Mouse (Mus musculus) left cerebral cortex, adult 2 months (tissue): ENCODE results near the gene Plekho1. TPM values are rescaled to one million over a fixed set of nuclear protein-coding genes. Genes with fewer than 3 reads are reported as not detected.
"Not testable (repeated sequence)": the region's sequence is repeated elsewhere in the genome, so short reads cannot be mapped to it uniquely, and the experiment has no call there.

Experiments used
- DNase-seq, 2 experiments: peaks; one replicate each; pipeline ENCODE4 v3.0.0; 2021 to 2022; ENCODE audit warnings: low spot score in 2 of 2, mixed read lengths in 1 of 2; ENCODE audit errors: extremely low spot score in 1 of 2
- H3K27ac ChIP-seq: fragments of 200-600 bp; 2 replicates; pipeline ENCODE4 v1.8.1; 2022
- H3K4me3 ChIP-seq: fragments of 200-600 bp; 2 replicates; pipeline ENCODE4 v1.8.1; 2022
- CTCF ChIP-seq: fragments of 200-600 bp; IDR thresholded peaks from 2 replicates; pipeline ENCODE4 v1.8.1; 2022; ENCODE audit warnings: antibody characterized with exemption, mild to moderate bottlenecking, moderate library complexity
- intact Hi-C: fragments of 180-260 bp; cut with DNase I; formaldehyde crosslinking; loops from one replicate; pipeline ENCODE4 v1.15.1; 2025
- long read RNA-seq, 2 experiments: library from polyadenylated mRNA; stranded (forward); transcript quantifications; one replicate each; pipeline ENCODE4 v2.0.0; 2021; ENCODE audit warnings: borderline mapping rate in 2 of 2
- total RNA-seq, 2 experiments: library from RNA; stranded (reverse); gene quantifications; 2 replicates each; pipeline ENCODE4 v1.2.3; 2021

Gene Plekho1
- 10 to 100 TPM; 73.5 to 86.9 TPM for total RNA-seq
- long read RNA-seq, experiment 1, transcript Plekho1-201 (6 exons, 1,931 nt): major isoform, 20 of 27 reads
- long read RNA-seq, experiment 1, partial matches to known transcripts: 1 of 27 reads
- long read RNA-seq, experiment 1, other reads (novel, unspliced or antisense): 4 of 27 reads
- long read RNA-seq, experiment 2, transcript Plekho1-201 (6 exons, 1,931 nt): major isoform, 11 of 18 reads
- long read RNA-seq, experiment 2, partial matches to known transcripts: 1 of 18 reads
- long read RNA-seq, experiment 2, other reads (novel, unspliced or antisense): 4 of 18 reads

DNA sequence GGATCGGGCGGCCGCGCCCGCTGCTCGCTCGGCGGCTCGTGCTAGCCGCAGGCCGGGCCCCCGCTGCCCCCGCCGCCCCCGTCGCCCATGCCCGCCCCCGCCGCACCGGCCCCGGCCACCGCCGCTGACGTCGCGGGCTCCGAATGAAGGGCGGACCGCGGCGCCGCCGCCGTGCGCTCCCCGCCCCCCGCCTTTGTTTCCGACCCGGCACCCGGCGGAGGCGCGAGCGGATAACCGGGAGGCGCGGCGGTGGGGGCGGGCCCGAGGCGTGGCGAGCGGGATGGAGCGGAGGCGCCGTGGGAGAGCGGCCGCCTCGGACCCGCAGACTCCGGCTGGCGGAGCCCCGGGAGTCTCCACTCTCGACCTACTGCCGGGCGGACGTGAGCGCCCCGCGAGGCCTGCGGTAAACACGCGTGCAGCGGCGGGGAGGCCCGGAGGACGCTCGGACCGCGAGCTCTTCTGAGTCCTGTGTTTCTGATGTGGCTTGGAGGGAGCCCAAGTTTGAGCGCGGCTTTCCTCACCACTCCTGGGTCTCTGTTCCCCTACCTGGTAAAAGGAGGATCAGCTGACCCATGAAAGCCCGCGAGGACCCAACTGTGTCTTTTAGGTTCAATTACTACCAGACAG is at the start of gene Plekho1:
Gene Plekho1 (minus strand): TSS at position 200 of the 627 bp plus-strand sequence.
- Histone ChIP-seq H3K4me3 (peak within 1 kb of the TSS; percentile 74), H3K27ac (peak within 1 kb of the TSS; percentile 92)
- intact Hi-C loops: loop anchor here (2.0 to 5.0 kb wide), 2 partner anchors 29 to 179 kb away; partner anchors contain the start of gene Rprd2
- peak; percentile 76 to 81 for DNase-seq
- no peak; the same call in none of the 2 replicates for TF ChIP-seq CTCF

DNA sequence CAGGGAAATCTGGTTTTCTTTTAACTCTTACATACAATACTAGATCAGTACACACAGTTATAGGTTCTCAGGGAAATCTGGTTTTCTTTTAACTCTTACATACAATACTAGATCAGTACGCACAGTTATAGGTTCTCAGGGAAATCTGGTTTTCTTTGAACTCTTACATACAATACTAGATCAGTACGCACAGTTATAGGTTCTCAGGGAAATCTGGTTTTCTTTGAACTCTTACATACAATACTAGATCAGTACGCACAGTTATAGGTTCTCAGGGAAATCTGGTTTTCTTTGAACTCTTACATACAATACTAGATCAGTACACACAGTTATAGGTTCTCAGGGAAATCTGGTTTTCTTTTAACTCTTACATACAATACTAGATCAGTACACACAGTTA is 48.8 kb upstream of the Plekho1 start:
- intact Hi-C loops: loop anchor here (5.0 kb wide), 1 partner anchor 42 kb away; no protein-coding TSS in a partner anchor
- not testable (repeated sequence) for DNase-seq, H3K4me3 ChIP-seq, H3K27ac ChIP-seq

DNA sequence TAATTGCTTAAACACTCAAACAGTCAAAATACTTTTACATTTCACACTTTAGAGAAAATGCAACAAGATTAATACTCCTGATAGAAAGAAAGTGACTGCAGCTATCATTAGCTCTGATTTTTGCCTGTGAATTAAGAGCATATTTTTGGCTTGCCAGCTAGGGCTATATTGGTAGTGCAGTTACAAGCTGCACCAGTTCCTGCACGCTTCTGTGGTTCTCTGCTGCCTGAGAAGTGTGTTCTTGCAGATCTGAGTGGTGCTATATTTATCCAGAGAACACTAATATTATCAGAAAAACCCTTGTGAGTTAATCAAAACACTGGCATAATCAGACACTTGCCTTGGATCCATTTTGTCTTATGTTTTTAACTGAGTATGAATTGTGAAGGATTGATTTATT is 47.3 kb upstream of the Plekho1 start:
- TF ChIP-seq CTCF: no peak
- intact Hi-C loops: loop anchor here (5.0 kb wide), 1 partner anchor 41 kb away; no protein-coding TSS in a partner anchor
- no peak overlapping the region for H3K27ac ChIP-seq
- no peak for DNase-seq
- H3K4me3 ChIP-seq: no peak overlapping the region

DNA sequence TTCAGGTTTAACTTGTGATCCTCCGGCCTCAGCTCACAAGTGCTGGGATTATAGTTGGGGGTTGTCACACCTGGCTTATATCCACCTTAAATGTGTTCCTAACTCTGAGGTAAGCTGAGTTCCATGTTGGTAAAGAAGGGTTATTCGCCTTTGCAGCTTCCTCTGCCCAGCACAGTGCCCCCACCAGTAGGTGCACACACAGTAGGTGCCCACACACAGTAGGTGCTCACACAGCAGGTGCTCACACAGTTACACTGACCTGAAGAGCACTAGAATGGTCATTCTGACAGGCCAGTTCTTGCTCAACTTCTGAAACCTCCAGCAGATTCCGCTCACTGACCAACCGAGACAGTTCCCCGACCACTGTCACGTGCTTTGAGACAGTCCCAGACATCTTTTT is 45.3 kb upstream of the Plekho1 start:
- Histone ChIP-seq H3K27ac (peak overlapping the region; percentile 83), H3K4me3 (no peak overlapping the region)
- intact Hi-C loops: loop anchor here (5.0 kb wide), 1 partner anchor 39 kb away; no protein-coding TSS in a partner anchor
- TF ChIP-seq CTCF: no peak
- no peak for DNase-seq

DNA sequence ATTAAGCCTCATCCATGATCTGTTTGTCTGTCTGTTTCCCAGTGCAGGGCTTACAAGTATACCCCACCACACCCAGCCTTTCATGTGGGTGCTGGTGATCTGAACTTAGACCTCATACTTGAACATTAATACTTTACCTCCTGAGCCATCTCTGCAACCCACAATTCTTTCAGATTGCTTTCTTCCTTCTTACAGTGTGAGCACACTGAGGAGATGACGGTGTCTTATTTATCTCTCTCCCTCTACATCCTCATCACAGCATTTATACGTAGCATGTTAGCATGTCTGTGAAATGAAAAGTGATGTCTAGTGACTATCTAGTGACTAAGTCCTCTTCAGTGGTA is 44.8 kb upstream of the Plekho1 start:
- no peak for TF ChIP-seq CTCF
- intact Hi-C loops: loop anchor here (5.0 kb wide), 1 partner anchor 38 kb away; no protein-coding TSS in a partner anchor
- Histone ChIP-seq H3K4me3 (no peak overlapping the region), H3K27ac (peak overlapping the region; percentile 83)
- DNase-seq: no peak

DNA sequence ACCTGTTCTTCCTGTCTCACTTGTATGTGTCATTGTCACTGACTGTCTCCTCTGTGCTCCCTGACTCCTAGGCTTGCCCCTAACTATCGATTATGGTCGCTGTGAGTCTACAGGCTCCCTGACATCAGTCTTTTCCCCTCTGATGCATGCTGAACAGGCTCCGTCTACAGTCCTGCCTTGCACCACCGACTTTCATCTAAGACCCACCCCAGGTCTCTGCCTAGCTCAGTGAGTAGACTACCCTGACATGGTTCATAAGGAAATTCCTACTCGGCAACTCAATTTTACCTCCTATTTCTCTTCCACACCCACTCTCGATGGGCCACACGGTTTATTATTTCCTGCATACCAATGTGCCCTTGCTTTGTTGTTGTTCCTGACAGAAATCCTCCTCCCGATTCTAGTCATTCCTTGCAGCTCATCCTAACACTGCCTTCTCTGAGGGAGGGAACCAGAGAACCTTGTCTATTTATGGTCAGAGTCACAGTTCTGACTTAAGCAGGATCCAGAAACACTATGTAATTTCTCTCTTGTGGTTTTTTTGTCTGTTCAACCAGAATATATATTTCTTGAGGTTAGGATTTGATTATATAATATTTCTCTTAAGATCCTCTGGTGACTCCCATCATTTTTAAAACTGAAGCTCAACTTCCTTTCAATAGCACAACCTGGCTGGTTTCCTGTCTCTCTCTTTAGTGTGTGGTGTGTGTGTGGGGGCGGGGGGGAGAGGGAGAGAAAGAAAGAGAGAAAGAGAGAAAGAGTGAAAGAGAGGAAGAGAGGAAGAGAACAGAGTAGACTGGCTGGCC is 44.3 kb upstream of the Plekho1 start:
- DNase-seq: no peak
- Histone ChIP-seq H3K27ac (peak overlapping the region; percentile 83), H3K4me3 (no peak overlapping the region)
- intact Hi-C loops: loop anchor here (5.0 kb wide), 1 partner anchor 38 kb away; no protein-coding TSS in a partner anchor
- TF ChIP-seq CTCF: no peak

DNA sequence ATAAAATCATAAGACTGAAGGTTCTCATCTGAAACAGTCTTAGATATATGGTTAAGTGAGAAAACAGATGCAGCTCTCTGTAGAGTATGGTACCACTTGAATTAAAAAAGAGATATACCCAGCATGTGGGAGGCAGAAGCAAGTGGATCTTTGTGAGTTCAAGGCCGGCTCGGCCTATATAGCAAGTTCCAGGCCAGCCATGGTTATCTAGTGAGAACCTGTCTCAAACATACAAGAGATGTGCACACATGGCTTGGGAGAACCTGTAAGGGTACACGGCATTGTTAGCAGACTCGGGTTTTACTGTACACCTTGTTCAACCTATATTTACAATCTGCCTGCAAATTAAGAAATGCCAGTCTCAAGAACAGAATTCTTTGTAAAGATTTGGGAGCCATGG is 43.0 kb upstream of the Plekho1 start:
- no peak for DNase-seq
- TF ChIP-seq CTCF: no peak
- Histone ChIP-seq H3K4me3 (no peak overlapping the region), H3K27ac (no peak overlapping the region)
- intact Hi-C loops: no loop called here

DNA sequence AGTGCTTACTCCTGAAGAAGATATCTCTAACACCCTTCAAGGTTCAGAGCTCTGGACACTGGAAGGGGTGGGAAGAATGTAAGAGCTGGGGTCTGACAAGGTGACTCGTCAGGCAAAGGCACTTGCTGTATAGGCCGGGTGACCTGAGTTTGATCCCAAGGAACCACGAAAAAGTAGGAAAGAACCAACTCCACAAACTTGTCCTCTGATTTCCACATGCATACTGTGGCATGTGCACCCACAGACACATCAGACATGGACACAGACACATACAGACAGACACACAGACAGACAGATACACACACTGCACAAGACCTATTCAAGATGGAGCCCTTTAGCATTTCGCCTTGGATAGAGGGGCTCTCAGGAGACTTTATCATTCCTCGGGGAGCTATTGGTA is 42.4 kb upstream of the Plekho1 start:
- intact Hi-C loops: no loop called here
- no peak for TF ChIP-seq CTCF
- no peak for DNase-seq
- Histone ChIP-seq H3K4me3 (no peak overlapping the region), H3K27ac (no peak overlapping the region)

DNA sequence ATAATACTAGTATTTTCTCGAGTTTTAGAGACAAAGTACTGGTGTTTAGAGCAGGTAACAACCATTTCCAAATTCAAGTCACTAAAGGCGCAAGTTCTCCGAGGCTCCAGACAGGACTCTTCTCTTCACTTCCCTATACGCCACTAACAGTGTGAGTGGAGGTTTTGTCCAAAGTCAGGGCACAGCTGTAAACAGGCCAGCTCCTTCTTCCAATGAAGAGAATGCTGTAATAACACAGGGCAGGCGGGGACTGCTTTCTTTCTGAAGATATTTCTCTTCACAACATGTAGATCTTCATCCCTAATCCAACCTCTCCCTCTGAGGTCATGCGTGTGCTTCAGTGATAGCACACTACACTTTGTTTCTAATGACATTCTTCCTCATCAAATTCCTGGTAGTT is 41.0 kb upstream of the Plekho1 start:
- no peak for TF ChIP-seq CTCF
- intact Hi-C loops: no loop called here
- Histone ChIP-seq H3K4me3 (no peak overlapping the region), H3K27ac (no peak overlapping the region)
- DNase-seq: no peak

DNA sequence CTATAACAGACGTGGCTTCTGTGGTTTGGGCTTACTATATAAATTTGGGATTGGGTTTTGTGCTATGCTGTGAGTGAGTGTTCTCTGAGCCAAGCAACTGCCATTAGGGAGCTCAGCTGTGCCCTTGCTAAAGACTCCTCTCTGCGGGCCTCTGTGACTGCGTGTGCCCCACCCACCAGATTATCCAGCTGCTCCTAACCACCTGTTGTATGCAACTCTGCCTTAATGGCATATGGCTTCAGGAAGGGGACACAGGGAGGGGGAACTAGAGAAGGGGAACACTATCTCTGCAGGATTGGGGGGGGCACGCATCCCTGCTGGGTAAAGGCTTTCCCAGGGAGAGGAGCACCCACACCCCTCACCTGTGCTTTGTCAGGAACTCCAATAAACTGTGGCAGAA is 37.2 kb upstream of the Plekho1 start:
- intact Hi-C loops: no loop called here
- no peak overlapping the region for H3K4me3 ChIP-seq
- TF ChIP-seq CTCF: no peak
- DNase-seq: no peak
- H3K27ac ChIP-seq: no peak overlapping the region

DNA sequence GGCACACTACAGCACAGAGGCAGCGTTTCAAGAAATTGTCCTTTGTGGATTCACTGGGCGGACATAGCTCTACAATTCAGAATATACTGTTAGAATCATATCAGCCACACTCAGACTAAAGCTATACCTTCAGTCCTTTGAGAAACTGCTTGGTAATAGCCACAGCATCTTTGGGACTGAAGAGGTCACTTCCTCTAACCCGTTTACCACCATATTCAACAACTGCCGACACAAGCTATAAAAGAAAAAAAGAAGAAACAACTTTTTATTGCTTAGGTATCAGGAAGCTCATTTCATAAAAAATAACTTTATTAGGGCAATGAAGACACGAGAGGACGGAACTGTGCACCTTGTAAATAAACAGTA is 36.8 kb upstream of the Plekho1 start:
- no peak for DNase-seq
- intact Hi-C loops: no loop called here
- Histone ChIP-seq H3K4me3 (no peak overlapping the region), H3K27ac (no peak overlapping the region)
- TF ChIP-seq CTCF: no peak
